Mouse (Mus musculus) heart, postnatal 0 days (tissue): ENCODE measurements around the gene Rufy4. TPM values are rescaled to one million over a fixed set of nuclear protein-coding genes. Genes with fewer than 3 reads are reported as not detected.

Experiments used
- ATAC-seq: fragments of 200-750 bp; cut with Nextera tagmentation; 2 replicates; pipeline ENCODE4 v1.8.0; 2017; ENCODE audit warnings: low read depth, moderate number of reproducible peaks, moderate library complexity; ENCODE audit not compliant: insufficient read depth
- DNase-seq: peaks from one replicate; pipeline ENCODE4 v3.0.0-alpha.2; 2016; ENCODE audit warnings: low spot score
- H3K27ac ChIP-seq: fragments of 300-500 bp; sonication (generic); 2 replicates; pipeline ENCODE4 v1.5.1; 2014; ENCODE audit warnings: low read depth, mild to moderate bottlenecking
- H3K27me3 ChIP-seq: fragments of 300-500 bp; sonication (generic); 2 replicates; pipeline ENCODE4 v1.6.1; 2014; ENCODE audit warnings: low read length, mixed read lengths; ENCODE audit not compliant: control insufficient read depth, insufficient read depth
- H3K36me3 ChIP-seq: fragments of 300-500 bp; sonication (generic); replicated peaks from 2 replicates; pipeline ENCODE4 v1.6.1; 2014; ENCODE audit warnings: low read length, mixed read lengths; ENCODE audit not compliant: control insufficient read depth, insufficient read depth
- H3K4me1 ChIP-seq: fragments of 300-500 bp; sonication (generic); 2 replicates; pipeline ENCODE4 v1.6.1; 2014; ENCODE audit warnings: antibody characterized with exemption; ENCODE audit not compliant: control insufficient read depth, insufficient read depth
- H3K4me2 ChIP-seq: fragments of 300-500 bp; sonication (generic); 2 replicates; pipeline ENCODE4 v1.6.1; 2014; ENCODE audit warnings: low read depth, mild to moderate bottlenecking, low read length, moderate library complexity
- H3K4me3 ChIP-seq: fragments of 300-500 bp; sonication (generic); 2 replicates; pipeline ENCODE4 v1.5.1; 2014; ENCODE audit warnings: low read depth, low read length
- H3K9ac ChIP-seq: fragments of 300-500 bp; sonication (generic); replicated peaks from 2 replicates; pipeline ENCODE4 v1.6.1; 2014; ENCODE audit warnings: low read depth, low read length, mixed read lengths
- H3K9me3 ChIP-seq: fragments of 300-500 bp; sonication (generic); replicated peaks from 2 replicates; pipeline ENCODE4 v1.6.1; 2016; ENCODE audit warnings: low read length; ENCODE audit not compliant: control insufficient read depth
- CTCF ChIP-seq: IDR thresholded peaks from 2 replicates; pipeline ENCODE4 v1.5.1; 2016; ENCODE audit warnings: antibody characterized with exemption, control low read depth, low read depth
- EP300 ChIP-seq: IDR thresholded peaks from 2 replicates; pipeline ENCODE4 v1.6.1; 2016; ENCODE audit warnings: antibody characterized with exemption, low read depth
- WGBS: fragments of 180-500 bp; shearing (Covaris S2); extraction: QIAGEN DNeasy Blood & Tissue Kit; methylation state at CpG from one replicate; pipeline ENCODE4 v1.1.7; 2014; 5-methylcytosine and 5-hydroxymethylcytosine counted together
- polyA plus RNA-seq: library from polyadenylated mRNA; unstranded; fragments of >200 nt; fragmentation: Nextera tagmentation; extraction: Ambion mirVana; gene quantifications from 2 replicates; pipeline ENCODE4 v1.2.1, GENCODE M21; 2015
- total RNA-seq: library from RNA; depleted of rRNA; stranded (reverse); fragments of >200 nt; gene quantifications from 2 replicates; pipeline ENCODE4 v1.2.3, GENCODE M21; 2014; ENCODE audit warnings: low replicate concordance

Gene Rufy4
- total and polyA plus RNA-seq, 2 experiments from 2014 or later, result 0.37 TPM; not detected in 1

- Histone ChIP-seq H3K4me1 (peaks cover 47% of the 10 kb centered on the region), H3K36me3 (no peaks in the 10 kb centered on the region), H3K27ac (peak overlapping the region; percentile 55), H3K4me3 (no peak overlapping the region), H3K9me3 (no peaks in the 10 kb centered on the region), H3K4me2 (no peak overlapping the region), H3K9ac (no peak overlapping the region), H3K27me3 (no peaks in the 10 kb centered on the region)
- WGBS, result 52% methylated on average over 6 of the region's 6 CpGs
- DNase-seq, result no peak
- no peak for TF ChIP-seq CTCF
- TF ChIP-seq EP300, result no peak
- ATAC-seq, result no peak
Measured at GRCm38 (mm10) chr1:74091611-74092224, 33.6 kb upstream of the Rufy4 start.

- Histone ChIP-seq H3K4me3 (no peak overlapping the region), H3K9me3 (no peaks in the 10 kb centered on the region), H3K4me1 (peaks cover 47% of the 10 kb centered on the region), H3K27me3 (no peaks in the 10 kb centered on the region), H3K4me2 (no peak overlapping the region), H3K27ac (peak overlapping the region; percentile 40), H3K36me3 (no peaks in the 10 kb centered on the region), H3K9ac (no peak overlapping the region)
- ATAC-seq (no peak), DNase-seq (no peak)
- WGBS, result 69% methylated on average over 10 of the region's 10 CpGs
- TF ChIP-seq EP300 (no peak), CTCF (no peak)
Measured at GRCm38 (mm10) chr1:74092242-74092641, 33.1 kb upstream of the Rufy4 start.

GRCm38 (mm10) chr1:74093447-74093846 is 31.9 kb upstream of the Rufy4 start:
- H3K4me1 ChIP-seq, result peaks cover 53% of the 10 kb centered on the region
- 62% methylated on average over 5 of the region's 5 CpGs for WGBS

GRCm38 (mm10) chr1:74094497-74095270 is 30.7 kb upstream of the Rufy4 start:
- no peak for DNase-seq
- no peak overlapping the region for H3K4me3 ChIP-seq
- H3K27ac ChIP-seq, result no peak overlapping the region
- H3K9ac ChIP-seq, result no peak overlapping the region
- peaks cover 4% of the 10 kb centered on the region; the same call in 1 of the 2 replicates for H3K27me3 ChIP-seq
- WGBS, result 46% methylated on average over 7 of the region's 7 CpGs
- no peak overlapping the region for H3K4me2 ChIP-seq
- no peaks in the 10 kb centered on the region for H3K36me3 ChIP-seq
- TF ChIP-seq CTCF (no peak), EP300 (no peak)
- no peaks in the 10 kb centered on the region for H3K9me3 ChIP-seq
- H3K4me1 ChIP-seq, result peaks cover 66% of the 10 kb centered on the region
- no peak for ATAC-seq

More at GRCm38 (mm10) chr1:74093447-74093846, 31.9 kb upstream of the Rufy4 start:
- no peaks in the 10 kb centered on the region for H3K9me3 ChIP-seq
- H3K4me2 ChIP-seq, result no peak overlapping the region
- DNase-seq, result no peak
- H3K27me3 ChIP-seq, result no peaks in the 10 kb centered on the region
- no peaks in the 10 kb centered on the region for H3K36me3 ChIP-seq
- no peak for ATAC-seq
- H3K27ac ChIP-seq, result no peak overlapping the region
- H3K4me3 ChIP-seq, result no peak overlapping the region
- no peak overlapping the region for H3K9ac ChIP-seq
- TF ChIP-seq EP300, result no peak
- TF ChIP-seq CTCF, result no peak

GRCm38 (mm10) chr1:74095296-74095695 is 30.0 kb upstream of the Rufy4 start:
- H3K27ac ChIP-seq, result 0 out of 2 replicates have a peak overlapping the region, but pooled peaks have one; percentile 54
- ATAC-seq (no peak), DNase-seq (no peak)
- no peaks in the 10 kb centered on the region for H3K9me3 ChIP-seq
- 52% methylated on average over 6 of the region's 6 CpGs for WGBS
- H3K27me3 ChIP-seq, result peaks cover 4% of the 10 kb centered on the region; the same call in 1 of the 2 replicates
- no peak overlapping the region for H3K4me3 ChIP-seq
- H3K9ac ChIP-seq, result no peak overlapping the region
- H3K4me1 ChIP-seq, result peaks cover 66% of the 10 kb centered on the region
- no peak for TF ChIP-seq EP300
- no peak for TF ChIP-seq CTCF
- no peaks in the 10 kb centered on the region for H3K36me3 ChIP-seq
- H3K4me2 ChIP-seq, result no peak overlapping the region
